Mouse (Mus musculus) c-Kit-positive CD71-negative TER-119-negative erythroid progenitor cells, embryonic 14.5 days (primary cell): ENCODE data around the gene Pwp1.
A peak's percentile ranks its signal among the peaks of the same experiment; 100 is the strongest.
"Not testable (repeated sequence)": the region's sequence is repeated elsewhere in the genome, so short reads cannot be mapped to it uniquely, and the experiment has no call there.

ENCODE experiments used
- DNase-seq: peaks from one replicate; pipeline ENCODE4 v3.0.0-alpha.2; 2013; ENCODE audit warnings: low read depth

Pwp1 gene

GRCm38 (mm10) chr10:85829085-85829853, at the start of gene Pwp1:
TSS of gene Pwp1 (plus strand) at chr10:85829494.
- peak; percentile 12 for DNase-seq

DNA sequence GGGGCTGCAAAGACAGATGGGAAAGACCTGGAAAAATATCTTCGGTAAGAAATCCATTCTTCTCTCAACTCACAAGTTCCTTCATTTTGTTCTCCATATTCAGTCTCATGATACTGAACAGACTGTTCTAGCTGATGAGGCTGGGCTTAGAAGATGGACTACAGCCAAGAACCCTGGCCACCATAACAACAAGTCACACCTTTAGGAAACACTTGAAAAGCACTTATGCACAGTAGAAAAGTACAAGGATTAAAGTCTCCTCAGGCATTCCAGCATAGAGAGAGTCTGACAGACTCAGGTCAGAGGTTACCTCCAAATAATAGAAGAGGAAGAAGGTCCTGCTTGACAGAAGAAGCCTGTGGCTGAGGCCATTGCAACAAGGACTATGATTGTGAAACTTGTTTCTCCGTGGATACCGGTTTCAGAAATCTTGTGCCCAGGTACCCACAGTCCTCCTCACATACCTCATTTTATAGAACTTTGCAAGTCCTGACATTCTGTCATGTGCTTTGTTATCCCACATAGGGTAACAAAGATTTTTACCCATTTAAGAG, 7.1 kb upstream of the Pwp1 start:
- not testable (repeated sequence) for DNase-seq

GRCm38 (mm10) chr10:85823752-85824151, 5.5 kb upstream of the Pwp1 start:
- not testable (repeated sequence) for DNase-seq

DNA sequence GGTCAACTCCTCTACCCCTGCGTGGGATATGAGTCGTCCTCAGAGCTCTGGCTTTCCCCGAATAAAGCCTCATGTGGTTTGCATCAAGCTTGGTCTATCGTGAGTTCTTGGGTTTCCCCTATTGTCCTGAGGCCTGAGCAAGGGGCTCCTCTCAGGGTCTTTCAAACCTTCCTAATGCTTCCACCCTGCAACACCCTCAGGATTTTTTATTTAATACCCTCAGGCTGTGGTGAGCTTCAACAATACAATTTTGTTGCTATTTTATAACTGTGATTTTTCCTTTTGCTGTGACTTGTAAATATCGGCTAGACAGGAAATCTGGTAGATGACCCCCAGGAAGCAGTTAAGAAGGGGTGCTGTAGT, 591 bp upstream of the Pwp1 start:
- not testable (repeated sequence) for DNase-seq

DNA sequence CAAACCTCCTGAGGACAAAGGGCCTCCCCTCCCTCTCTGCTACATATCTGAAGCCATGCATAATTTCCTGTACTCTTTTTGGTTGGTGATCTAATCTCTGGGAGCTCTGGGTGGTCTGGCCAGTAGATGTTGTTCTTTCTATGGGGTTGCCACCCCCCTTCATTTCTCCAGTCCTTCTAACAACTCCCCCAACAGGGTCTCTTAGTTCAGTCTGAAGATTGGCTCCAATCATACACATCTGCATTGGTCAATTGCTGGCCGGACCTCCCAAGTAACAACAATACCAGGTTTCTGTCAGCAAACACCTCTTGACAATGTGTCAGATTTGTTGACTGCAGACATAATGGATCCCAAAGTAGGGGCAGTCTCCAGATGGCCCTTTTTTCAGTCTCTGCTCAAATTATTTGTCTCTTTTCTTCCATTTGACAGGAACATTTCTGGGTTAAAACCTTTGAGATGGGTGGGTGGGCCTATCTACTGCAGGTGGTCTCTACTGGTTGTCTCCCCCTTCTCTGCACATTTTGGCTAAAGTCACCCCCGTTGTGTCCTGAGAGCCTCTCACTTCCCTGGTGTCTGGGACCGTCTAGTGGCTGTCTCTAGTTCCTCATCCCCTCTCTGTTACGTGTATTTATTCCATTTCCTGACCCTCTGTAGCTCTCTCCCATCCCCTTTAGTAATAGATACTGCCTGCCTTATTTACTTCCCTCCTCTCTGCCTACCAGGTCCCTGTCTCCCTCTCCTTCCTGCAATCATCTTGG, 17.0 kb downstream of the Pwp1 start:
- DNase-seq = no peak

DNA sequence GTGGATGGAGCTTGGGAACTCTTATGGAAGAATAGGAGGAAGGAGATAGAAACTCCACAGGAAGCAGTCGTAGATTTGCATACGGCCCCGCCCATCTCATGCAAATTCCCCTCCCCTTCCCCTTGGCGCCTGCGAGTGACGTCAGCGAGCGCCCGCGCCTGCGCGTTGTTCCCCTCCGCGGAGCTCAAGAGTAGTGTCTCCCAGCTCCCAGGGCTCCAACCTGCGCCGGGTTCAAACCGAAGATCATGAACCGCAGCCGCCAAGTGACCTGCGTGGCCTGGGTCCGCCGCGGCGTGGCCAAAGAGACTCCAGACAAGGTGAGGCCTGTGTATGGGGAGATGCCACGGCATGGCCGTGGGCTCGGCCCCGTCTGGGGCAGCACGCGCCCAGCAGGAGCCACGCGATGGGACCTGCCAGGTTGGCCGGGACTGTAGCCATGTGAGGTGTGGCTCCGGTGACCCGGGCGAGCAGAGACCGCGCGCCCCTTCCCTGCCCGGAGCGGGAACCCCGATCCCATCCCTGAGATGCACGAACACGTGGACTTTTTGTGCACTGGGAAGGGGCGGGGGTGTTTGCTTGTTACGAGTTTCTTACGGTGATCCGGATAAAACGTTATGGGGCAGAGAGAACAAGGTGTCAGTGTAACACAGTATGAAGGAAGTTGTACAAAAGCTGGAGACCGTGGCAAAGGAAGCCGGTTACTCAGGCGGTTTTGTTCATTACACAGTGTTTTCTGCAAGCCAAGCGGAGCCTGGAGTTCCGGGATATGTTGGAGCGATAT, 42.6 kb downstream of the Pwp1 start:
- peak; percentile 76 for DNase-seq

DNA sequence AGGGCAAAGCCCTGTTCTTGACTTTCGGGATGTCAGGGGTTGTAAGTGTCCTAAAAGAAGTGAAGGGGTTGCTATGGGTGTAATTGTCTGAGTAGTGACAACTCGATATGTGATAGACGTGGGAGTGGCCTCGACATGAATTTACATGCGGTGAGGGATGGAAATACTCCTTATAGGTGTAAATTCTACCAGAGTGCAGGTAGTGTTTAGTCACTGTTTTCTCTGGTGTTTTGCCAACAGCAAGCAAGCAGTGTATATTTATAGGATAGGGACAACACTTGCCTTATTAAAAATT, 43.1 kb downstream of the Pwp1 start:
- peak; percentile 18 for DNase-seq

DNA sequence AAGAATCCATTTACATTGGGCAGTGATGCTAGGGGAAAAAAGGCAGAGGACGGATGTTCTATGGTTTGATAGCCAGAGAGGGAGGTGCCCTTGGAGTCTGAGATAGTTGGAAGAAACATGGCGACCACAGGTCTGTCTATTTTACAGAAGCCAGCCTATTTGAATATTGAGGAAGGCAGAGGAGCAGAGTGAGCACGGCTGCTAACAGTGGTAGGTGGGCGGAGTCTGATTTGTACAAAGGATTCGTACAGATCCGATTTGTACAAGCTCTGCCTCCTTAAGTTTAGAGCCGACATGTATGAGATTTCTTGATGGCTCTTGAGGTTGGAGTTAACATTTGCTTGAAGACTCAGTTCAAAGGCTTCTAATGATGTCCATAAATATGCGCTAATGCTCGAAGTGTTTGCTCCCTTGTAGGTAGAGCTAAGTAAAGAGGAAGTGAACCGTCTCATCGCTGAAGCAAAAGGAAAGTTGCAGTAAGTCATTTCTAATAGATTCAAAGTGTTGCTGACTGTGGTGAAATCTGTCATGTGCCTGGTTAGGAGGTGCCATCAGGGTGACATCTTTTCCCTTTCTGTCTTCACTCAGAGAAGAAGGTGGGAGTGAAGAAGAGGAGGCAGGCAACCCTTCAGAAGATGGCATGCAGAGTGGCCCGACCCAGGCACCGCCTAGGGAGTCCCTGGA, 44.7 kb downstream of the Pwp1 start:
- DNase-seq = peak; percentile 6

DNA sequence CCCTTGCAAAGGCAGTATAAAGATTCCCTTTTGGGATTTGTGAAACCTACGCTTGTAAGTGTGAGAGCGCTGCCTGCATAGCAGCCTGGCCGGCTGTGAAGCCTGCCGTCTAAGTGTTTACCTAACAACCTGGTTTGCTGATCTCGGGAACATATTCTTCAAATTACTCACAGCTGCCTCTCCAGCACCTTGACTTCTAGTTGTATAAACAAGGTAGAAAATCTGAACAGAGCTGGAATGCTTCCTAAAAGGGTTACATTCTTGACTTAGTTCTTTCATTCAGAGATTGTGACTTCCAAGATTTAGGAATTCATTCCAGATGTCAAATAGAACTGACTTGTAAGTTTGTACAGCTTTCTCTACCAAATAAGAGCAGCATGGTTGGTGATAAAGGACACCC, 46.5 kb downstream of the Pwp1 start:
- DNase-seq = no peak

DNA sequence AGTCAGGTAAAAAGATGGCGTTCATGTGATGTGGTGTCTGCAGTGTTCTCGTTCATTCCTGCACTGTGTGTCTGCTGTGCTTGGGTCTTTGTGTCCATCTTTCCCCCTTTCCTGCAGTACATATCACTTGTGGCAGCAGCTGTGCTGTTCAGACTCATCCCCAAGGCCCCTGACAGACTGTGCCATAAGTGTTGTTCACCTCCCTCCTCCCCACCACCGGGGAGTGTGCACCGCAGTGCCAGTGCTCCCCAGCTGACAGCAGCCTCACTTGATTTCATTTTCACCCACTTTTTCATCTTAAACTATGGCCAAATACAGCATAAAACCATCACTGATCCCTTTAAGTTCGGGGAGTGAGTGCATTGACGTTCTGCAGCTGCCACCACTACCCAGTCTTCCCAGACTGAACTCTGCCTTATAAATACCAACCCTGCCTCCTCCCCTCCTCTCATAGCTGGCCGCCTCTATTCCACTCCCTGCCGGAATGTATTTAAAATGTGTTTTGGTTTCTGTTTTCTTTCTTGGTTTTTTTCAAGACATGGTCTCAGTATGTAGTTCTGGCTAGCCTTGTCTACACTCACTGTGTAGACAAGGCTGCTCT, 50.7 kb downstream of the Pwp1 start:
- DNase-seq = no peak

- DNase-seq = peak; percentile 97
These were observed 87.4 kb downstream of the Pwp1 start, which contains the start of gene Prdm4 for GRCm38 (mm10) chr10:85916498-85917309. TSS of gene Prdm4 (minus strand) at chr10:85917142.

GRCm38 (mm10) chr10:85927676-85928445, 98.6 kb downstream of the Pwp1 start, which contains the start of gene Ascl4:
TSS of gene Ascl4 (plus strand) at chr10:85927681.
- no peak for DNase-seq

GRCm38 (mm10) chr10:85928499-85929207, 99.4 kb downstream of the Pwp1 start:
- DNase-seq = peak; percentile 44

DNA sequence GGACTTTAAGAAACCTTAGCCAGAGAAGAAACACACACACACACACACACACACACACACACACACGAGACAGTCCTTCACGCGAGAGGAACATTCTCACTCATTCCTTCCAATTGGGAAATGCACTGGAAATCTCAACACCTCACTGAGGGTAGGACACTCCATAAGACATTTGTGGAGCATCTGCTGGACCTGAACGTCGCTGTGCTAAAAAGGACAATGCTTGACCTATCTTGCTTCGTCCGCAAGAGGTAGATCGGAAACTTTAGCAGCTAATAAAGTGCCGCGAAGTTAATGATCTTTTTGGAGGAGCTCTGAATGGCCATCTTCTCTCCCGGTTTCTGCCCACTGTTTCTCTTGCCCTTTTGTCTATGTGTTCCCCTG, 99.9 kb downstream of the Pwp1 start:
- no peak for DNase-seq

DNA sequence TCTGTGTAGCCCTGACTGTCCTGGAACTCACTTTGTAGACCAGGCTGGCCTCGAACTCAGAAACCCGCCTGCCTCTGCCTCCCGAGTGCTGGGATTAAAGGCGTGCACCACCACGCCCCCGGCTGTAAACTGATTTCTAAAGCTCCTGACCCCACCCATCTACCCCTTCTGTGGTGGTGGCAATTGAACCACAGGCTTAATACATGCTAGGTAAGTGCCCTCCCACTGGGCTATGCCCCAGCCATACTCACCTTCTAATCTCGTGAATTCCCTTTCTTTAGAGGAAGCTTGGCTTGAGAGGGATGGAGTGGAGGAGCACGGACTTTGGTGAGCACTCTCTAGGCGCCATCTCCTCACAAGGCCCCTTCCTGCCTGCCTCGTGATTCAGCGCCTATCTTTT, 100.7 kb downstream of the Pwp1 start:
- no peak for DNase-seq

DNA sequence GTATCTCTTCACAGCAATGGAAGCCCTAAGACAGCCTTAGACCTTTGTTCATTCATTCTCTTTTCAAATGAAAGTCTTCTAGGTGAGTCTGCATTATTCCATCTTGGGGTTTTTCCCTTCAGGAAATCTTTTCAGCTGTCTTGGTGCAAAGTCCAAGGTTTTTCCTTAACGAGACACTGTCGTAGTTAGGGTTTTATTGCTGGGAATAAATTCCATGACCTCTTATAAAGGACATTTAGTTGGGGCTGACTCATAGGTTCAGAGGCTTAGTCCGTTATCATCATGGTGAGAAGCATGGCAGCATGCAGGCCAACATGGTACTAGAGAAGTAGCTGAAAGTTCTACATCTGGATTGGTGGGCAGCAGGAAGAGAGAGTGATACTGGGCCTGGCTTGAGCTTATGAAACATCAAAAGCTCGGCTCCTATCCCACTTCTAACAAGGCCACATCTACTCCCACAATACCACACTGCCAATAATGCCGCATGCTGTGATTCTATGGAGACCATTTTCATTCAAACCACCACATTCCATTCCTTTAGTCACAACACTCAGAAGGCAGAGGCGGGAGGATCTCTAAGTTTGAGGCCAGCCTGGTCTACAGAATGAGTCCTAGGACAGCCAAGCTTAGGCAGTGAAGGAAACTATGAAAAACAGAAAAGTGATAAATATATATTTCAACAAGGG, 107.1 kb downstream of the Pwp1 start:
- DNase-seq = no peak
